Mouse (Mus musculus): ENCODE results near the gene E2f8.

E2f8 gene

DNA sequence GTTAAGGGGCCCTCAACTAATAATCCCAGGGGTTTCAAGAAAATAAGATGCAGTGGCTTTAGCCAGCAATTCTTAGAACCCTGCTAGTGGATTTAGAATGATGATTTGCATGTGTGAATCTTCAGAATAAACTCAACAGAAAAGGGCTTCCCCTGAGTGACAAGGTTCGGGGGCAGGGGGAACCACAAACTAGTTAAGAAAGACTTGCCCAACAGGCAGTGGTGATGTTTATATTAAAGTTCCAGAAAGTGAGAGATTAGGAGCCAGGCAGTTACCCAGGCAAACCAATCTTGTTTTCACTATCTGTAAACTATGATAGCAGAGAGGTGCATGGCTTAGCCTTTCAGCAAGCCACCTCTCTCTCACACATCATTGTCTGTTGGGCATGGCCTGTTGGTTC is 48.7 kb downstream of the E2f8 start:
- in situ Hi-C loops (cut with MboI; ENCODE audit: unreplicated experiment in 2 of 2): no loop called here

DNA sequence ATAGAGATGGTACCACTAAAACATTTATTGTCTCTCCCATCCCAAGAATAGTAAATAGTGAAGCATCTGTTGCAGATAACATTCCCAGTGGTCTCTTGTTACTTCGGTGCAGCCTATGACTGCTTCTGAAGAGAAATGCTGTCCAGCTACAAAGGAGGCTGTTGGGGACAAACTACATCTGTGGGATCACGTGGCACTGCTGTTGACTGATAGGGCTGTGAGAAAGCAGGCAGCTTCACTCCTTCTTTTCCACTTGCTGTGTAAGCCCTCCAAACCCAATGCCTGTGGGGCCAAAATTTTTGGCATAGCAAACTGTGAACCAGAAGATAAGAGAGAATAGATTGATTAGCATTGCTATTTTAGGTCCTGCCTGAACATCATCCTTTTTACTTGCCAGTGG is 51.0 kb downstream of the E2f8 start:
- in situ Hi-C loops (cut with MboI; ENCODE audit: unreplicated experiment in 2 of 2): no loop called here

DNA sequence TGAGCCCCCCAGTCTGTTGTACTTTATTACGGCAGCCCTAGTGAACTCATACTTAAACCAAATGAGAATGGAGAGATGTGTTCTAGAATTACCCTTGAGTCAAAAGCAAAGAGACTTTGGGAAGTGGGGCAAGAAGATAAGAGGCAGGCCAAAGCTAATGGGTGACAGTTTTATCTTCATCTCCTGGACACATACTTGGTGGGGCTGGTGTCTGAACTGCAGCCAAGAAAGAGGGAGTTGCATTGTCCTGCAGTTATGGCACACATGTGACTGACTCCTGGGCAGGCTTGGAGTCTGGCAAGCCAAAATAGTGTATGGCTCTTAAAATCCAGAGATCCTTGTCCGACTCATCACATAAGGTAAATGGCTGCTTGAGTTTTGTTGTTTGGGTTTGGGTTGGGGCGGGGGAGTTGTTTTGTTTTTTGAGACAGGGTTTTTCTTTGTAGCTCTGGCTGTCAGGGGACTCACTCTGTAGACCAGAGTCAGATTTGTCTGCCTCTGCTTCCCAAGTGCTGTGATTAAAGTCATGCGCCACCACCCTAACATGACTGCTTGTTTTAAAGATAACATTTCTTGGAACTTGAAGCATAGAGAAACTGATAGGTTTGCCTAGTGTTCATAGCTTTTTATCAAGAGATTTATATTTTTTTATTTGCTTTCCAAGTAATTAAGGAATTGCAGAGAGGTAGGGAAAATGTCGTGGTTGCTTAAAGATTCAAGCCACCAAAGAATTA is 52.1 kb downstream of the E2f8 start:
- in situ Hi-C loops (cut with MboI; ENCODE audit: unreplicated experiment in 2 of 2): no loop called here

DNA sequence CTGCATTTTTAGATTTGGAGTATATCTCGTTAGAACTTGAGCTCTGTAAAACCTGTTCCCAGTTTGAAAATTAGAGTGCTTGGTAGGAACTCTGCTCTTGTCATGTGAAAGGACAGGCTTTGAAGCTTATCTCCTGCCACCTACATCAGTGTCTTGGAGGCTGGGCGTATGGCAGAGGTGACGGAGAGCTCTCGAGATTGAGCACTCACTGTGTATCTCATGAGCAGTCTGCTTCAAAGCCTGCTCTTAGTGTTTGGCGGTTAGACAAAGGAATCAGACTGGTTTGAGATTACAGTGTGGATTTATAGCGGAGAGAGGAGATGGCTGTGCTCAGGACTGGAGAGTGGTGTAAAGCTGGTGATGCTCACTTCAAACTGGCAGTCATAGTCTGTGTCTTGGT is 56.2 kb downstream of the E2f8 start:
- in situ Hi-C loops (cut with MboI; ENCODE audit: unreplicated experiment in 2 of 2): no loop called here

DNA sequence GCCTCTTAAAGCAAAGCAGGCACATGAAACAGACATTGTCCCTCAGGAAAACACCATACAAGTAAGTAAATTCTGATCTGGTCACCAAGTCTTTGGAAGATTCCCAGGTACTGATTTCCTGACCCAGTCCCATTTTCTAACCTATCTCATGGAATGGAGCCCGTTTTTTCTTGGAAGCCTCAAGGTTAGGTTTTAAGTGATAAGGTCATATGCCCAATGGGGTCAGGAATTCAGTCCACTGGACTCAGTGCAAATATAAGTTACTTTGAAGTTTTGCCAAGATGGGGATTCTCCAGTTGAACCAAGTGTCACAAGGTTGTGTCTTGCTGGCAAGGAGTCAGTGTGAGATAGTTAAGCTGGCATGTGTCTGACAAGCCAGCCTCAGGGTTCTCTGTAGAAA is 56.7 kb downstream of the E2f8 start:
- in situ Hi-C loops (cut with MboI; ENCODE audit: unreplicated experiment in 2 of 2): no loop called here

DNA sequence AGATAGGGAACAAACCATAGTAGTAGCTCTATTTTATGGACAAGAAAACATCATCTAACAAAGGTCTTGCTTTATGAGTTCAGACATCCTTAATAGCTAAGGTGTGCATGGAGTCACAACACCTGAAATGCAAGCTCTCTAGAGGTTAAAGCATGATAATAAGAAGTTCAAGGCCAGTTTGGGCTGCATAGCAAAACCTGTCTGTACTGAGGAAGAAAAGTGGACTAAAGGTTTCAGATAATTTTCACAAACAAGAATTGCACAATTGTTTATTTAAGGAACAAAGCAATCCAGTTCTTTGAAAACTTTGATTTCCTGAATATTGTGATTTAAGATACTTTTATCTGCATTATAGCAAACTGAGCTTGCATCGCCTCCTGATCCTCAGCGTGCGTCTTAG is 57.8 kb downstream of the E2f8 start:
- in situ Hi-C loops (cut with MboI; ENCODE audit: unreplicated experiment in 2 of 2): no loop called here

DNA sequence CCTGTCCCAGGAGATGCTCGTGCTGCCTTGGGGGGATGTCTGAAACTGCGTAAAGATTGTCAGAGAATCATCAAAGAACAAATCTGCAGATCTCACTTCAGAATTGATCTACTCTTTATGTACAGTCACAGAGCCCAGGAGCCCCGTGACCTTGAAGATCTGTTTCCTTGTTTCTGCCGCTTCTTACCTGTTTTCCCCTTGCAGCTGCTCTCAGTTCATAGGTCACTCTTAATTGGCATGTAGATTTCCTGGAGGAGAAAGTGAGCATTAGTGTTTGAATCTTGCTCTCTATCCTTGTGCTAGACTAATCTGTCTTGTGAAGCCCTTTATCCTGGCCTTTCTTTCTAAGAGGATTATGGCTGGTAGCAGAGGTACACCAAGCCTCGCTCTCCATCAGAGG is 59.7 kb downstream of the E2f8 start:
- in situ Hi-C loops (cut with MboI; ENCODE audit: unreplicated experiment in 2 of 2): no loop called here

Measured in v-Abl transformed pro-B cells (cell line).